Mouse (Mus musculus): Measurements from ENCODE around the gene Ddx20. TPM values are rescaled to one million over a fixed set of nuclear protein-coding genes. Genes with fewer than 3 reads are reported as not detected.

Gene Ddx20
- polyA plus RNA-seq, 1 experiment from 2014 or later, result 37.0 TPM

DNA sequence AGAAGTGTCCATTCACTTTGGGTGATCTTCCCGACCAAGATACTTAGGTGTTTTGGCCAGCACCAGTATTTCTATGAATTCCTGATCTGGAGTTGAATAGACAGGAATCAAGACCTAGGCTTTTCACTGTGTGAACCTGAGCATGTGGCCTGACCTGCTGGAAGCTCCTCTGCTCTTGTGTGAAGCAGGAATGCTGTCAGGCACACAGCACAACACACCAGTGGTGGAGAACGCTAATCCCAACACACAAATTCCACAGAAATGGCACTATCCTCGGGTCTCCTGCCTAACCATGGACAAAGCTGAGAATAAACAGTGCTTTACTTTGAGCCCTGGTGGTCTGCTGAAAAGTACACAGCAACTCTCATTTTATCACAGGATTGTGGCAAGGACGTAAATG is 33.1 kb upstream of the Ddx20 start:
- Histone ChIP-seq H3K36me3 (ENCODE audit: control insufficient read depth, insufficient read depth, low read length) (no peaks in the 10 kb centered on the region), H3K4me3 (ENCODE audit: low read length) (no peak overlapping the region), H3K4me1 (replicated peaks; ENCODE audit: control insufficient read depth, insufficient read depth, low read length) (no peaks in the 10 kb centered on the region), H3K9ac (ENCODE audit: low read length) (no peak overlapping the region), H3K27ac (ENCODE audit: low read length) (no peak overlapping the region), H3K4me2 (ENCODE audit: low read depth, low read length) (no peak overlapping the region), H3K27me3 (ENCODE audit: control insufficient read depth, insufficient read depth, low read depth, low read length) (no peaks in the 10 kb centered on the region), H3K9me3 (ENCODE audit: control insufficient read depth, low read length) (no peaks in the 10 kb centered on the region)
- no peak for ATAC-seq (ENCODE audit: low read depth)
- WGBS, result 58% methylated on average over 4 of the region's 4 CpGs

DNA sequence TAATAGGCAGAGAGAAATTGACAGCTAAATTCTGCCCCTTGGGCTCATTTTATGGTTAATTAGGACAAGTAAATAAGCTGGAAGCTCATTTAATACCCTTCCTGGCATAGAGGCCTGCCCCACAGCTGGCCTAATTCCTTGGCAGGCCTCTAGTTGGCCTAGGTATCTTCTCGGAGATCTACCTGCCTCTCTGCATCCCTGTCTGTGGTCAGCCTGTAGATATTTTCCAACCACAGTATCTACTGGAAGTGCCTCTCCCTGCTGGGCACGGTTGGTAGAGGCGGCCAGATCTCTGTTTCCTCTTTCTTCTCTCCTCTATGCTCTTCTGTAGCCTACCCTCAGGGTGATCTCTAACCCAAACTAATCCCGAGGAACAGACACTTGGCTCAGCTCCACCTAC is 32.6 kb upstream of the Ddx20 start:
- no peak overlapping the region for H3K4me2 ChIP-seq (ENCODE audit: low read depth, low read length)
- H3K9me3 ChIP-seq (ENCODE audit: control insufficient read depth, low read length), result no peaks in the 10 kb centered on the region
- ATAC-seq (ENCODE audit: low read depth), result no peak
- no peak overlapping the region for H3K4me3 ChIP-seq (ENCODE audit: low read length)
- H3K36me3 ChIP-seq (ENCODE audit: control insufficient read depth, insufficient read depth, low read length), result no peaks in the 10 kb centered on the region
- no peaks in the 10 kb centered on the region for H3K4me1 ChIP-seq (replicated peaks; ENCODE audit: control insufficient read depth, insufficient read depth, low read length)
- H3K27me3 ChIP-seq (ENCODE audit: control insufficient read depth, insufficient read depth, low read depth, low read length), result no peaks in the 10 kb centered on the region
- 64% methylated on average over 4 of the region's 4 CpGs for WGBS
- no peak overlapping the region for H3K9ac ChIP-seq (ENCODE audit: low read length)
- H3K27ac ChIP-seq (ENCODE audit: low read length), result no peak overlapping the region

DNA sequence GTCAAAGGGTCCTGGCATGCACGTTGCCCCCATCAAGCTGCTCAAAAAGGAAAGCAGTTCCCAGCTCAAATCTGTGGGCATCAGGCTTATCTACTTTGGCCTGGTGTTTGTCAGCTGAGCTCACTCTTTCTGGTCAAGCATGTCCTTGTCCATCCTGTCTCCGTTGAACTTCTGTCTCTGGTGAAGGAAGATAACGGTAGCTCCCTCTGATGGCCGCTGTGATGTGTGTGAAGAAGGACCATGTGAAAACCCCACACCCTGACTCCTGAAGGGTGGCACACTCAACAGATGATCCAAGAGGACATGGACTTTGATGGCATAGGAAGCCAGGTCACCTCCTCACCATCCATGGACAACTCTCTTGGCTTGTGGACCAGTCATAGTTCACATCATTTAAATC is 31.4 kb upstream of the Ddx20 start:
- ATAC-seq (ENCODE audit: low read depth), result no peak
- H3K4me1 ChIP-seq (replicated peaks; ENCODE audit: control insufficient read depth, insufficient read depth, low read length), result peaks cover 7% of the 10 kb centered on the region; the same call in 1 of the 2 replicates
- WGBS, result 32% methylated on average over 4 of the region's 4 CpGs
- no peaks in the 10 kb centered on the region for H3K36me3 ChIP-seq (ENCODE audit: control insufficient read depth, insufficient read depth, low read length)
- no peak overlapping the region for H3K4me3 ChIP-seq (ENCODE audit: low read length)
- H3K9ac ChIP-seq (ENCODE audit: low read length), result no peak overlapping the region
- no peaks in the 10 kb centered on the region for H3K9me3 ChIP-seq (ENCODE audit: control insufficient read depth, low read length)
- no peak overlapping the region for H3K4me2 ChIP-seq (ENCODE audit: low read depth, low read length)
- H3K27me3 ChIP-seq (ENCODE audit: control insufficient read depth, insufficient read depth, low read depth, low read length), result no peaks in the 10 kb centered on the region
- no peak overlapping the region for H3K27ac ChIP-seq (ENCODE audit: low read length)

DNA sequence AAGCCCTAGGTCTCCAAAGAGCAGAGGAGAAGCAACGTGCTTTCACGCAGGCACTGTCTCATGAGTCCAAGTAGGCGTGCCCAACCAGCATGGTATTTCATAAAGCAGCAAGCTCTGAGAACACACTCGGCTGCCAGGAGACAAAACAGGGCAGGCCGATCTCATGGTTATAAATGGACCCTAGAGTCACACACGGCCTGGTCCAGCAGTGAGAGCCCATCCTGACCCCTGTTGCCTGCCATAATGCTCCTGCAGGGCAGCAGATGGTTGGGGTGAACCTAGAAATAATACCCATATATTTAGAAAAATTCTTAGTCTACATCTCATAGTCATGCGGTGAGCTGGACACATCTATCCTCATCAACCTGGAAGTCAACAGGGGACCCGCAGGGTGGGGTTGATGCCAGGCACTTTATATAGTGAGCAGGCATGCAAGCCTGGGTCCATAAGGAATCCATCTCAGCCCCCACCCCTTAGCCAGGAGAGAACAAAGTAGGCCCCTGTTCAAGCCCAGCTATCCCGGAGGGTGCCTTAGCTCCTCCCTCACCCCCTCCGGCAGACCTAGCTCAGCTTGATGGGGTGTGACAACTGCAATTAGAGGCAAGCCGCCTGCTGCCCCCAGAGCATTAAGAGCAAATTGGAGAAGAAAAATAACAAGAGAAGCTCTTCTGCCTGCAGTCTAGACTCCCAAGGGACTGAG is 30.6 kb upstream of the Ddx20 start:
- 66% methylated on average over 11 of the region's 11 CpGs for WGBS

DNA sequence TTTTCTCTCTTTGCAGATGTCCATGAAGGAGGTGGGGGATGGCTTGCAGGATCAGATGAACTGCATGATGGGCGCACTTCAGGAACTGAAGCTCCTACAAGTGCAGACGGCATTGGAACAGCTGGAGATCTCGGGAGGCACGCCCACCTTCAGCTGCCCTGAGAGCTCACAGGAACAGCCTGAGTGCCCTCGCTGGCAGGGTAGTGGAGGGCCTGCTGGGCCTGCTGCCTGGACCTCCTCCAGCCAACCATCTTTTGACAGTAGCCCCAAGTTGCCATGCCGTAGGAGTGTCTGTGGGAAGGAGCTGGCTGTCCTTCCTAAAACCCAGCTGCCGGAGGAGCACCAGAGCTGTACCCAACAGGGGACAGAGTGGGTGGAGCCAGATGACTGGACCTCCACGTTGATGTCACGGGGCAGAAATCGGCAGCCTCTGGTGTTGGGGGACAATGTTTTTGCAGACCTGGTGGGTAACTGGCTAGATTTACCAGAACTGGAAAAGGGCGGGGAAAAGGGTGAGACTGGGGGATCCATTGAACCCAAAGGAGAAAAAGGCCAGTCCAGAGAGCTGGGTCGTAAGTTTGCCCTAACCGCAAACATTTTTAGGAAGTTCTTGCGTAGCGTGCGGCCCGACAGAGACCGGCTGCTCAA is 29.1 kb upstream of the Ddx20 start:
- H3K9ac ChIP-seq (ENCODE audit: low read length), result no peak overlapping the region
- peaks cover 7% of the 10 kb centered on the region; the same call in 1 of the 2 replicates for H3K4me1 ChIP-seq (replicated peaks; ENCODE audit: control insufficient read depth, insufficient read depth, low read length)
- no peak overlapping the region for H3K27ac ChIP-seq (ENCODE audit: low read length)
- WGBS, result 64% methylated on average over 18 of the region's 18 CpGs
- H3K4me3 ChIP-seq (ENCODE audit: low read length), result no peak overlapping the region
- H3K9me3 ChIP-seq (ENCODE audit: control insufficient read depth, low read length), result no peaks in the 10 kb centered on the region
- no peak overlapping the region for H3K4me2 ChIP-seq (ENCODE audit: low read depth, low read length)
- ATAC-seq (ENCODE audit: low read depth), result no peak
- no peaks in the 10 kb centered on the region for H3K27me3 ChIP-seq (ENCODE audit: control insufficient read depth, insufficient read depth, low read depth, low read length)
- no peaks in the 10 kb centered on the region for H3K36me3 ChIP-seq (ENCODE audit: control insufficient read depth, insufficient read depth, low read length)

More for the DNA sequence above, 30.6 kb upstream of the Ddx20 start:
- H3K36me3 ChIP-seq (ENCODE audit: control insufficient read depth, insufficient read depth, low read length), result no peaks in the 10 kb centered on the region
- H3K4me2 ChIP-seq (ENCODE audit: low read depth, low read length), result no peak overlapping the region
- peaks cover 7% of the 10 kb centered on the region; the same call in 1 of the 2 replicates for H3K4me1 ChIP-seq (replicated peaks; ENCODE audit: control insufficient read depth, insufficient read depth, low read length)
- ATAC-seq (ENCODE audit: low read depth), result no peak
- H3K27ac ChIP-seq (ENCODE audit: low read length), result no peak overlapping the region
- H3K9me3 ChIP-seq (ENCODE audit: control insufficient read depth, low read length), result no peaks in the 10 kb centered on the region
- H3K9ac ChIP-seq (ENCODE audit: low read length), result no peak overlapping the region
- no peak overlapping the region for H3K4me3 ChIP-seq (ENCODE audit: low read length)
- H3K27me3 ChIP-seq (ENCODE audit: control insufficient read depth, insufficient read depth, low read depth, low read length), result no peaks in the 10 kb centered on the region

DNA sequence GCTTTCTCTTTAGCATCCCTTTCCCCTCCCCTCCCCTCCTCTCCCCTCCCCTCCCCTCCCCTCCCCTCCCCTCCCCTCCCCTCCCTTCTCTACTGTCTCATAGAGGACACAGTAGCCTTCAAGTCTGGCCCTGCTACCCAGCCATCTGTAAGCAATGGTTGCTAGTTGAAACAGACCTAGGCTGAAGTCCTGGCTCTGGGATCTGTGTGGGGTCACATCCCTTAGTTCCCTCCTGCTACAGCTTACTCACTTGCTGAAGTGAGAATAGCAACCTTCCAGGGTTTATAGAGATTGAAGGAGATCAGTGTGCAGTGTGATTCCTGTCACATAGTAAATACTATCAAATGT is 27.4 kb upstream of the Ddx20 start:
- Histone ChIP-seq H3K27ac (ENCODE audit: low read length) (no peak overlapping the region), H3K9me3 (ENCODE audit: control insufficient read depth, low read length) (no peaks in the 10 kb centered on the region), H3K4me1 (replicated peaks; ENCODE audit: control insufficient read depth, insufficient read depth, low read length) (peaks cover 13% of the 10 kb centered on the region), H3K4me3 (ENCODE audit: low read length) (no peak overlapping the region), H3K36me3 (ENCODE audit: control insufficient read depth, insufficient read depth, low read length) (no peaks in the 10 kb centered on the region), H3K27me3 (ENCODE audit: control insufficient read depth, insufficient read depth, low read depth, low read length) (no peaks in the 10 kb centered on the region), H3K9ac (ENCODE audit: low read length) (no peak overlapping the region), H3K4me2 (ENCODE audit: low read depth, low read length) (no peak overlapping the region)
- ATAC-seq (ENCODE audit: low read depth), result no peak

DNA sequence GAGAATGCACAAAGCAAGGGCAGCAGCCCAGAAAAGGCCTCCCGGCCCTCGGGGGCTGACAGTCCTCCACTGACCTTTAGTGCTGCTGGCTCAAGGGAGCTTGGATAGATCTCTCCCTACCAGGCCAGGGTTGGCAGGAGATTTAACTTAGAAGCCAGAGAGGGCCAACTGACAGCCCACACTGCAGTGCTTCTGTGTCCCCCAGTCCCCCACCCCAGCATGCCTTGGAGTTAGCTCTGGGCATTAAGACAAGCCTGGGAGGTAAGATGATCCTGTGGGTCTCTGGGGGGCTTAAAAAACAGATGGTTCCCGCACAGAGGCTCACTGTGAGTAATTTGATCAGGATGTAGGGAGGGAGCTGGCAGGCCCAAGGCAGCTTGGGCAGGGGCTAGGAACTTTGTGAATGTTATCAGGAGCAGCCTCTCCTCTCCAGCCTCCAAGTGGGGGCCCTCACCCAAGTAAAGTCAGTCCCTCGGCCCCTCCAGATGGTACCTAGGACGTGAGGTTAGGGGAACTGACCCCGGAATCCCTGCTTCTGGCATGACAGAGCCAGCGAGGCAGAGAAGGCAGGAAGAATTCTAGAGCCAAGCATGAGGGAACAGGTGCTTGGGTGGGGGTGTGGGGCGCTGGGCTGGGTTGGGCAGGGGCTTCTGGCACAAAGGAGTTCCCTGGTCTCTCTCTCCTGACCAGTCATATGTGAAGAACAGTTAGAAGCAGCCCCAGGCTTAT is 26.9 kb upstream of the Ddx20 start:
- H3K4me3 ChIP-seq (ENCODE audit: low read length), result no peak overlapping the region
- no peak overlapping the region for H3K9ac ChIP-seq (ENCODE audit: low read length)
- no peaks in the 10 kb centered on the region for H3K27me3 ChIP-seq (ENCODE audit: control insufficient read depth, insufficient read depth, low read depth, low read length)
- H3K4me2 ChIP-seq (ENCODE audit: low read depth, low read length), result no peak overlapping the region
- no peak for ATAC-seq (ENCODE audit: low read depth)
- H3K9me3 ChIP-seq (ENCODE audit: control insufficient read depth, low read length), result no peaks in the 10 kb centered on the region
- H3K27ac ChIP-seq (ENCODE audit: low read length), result no peak overlapping the region
- H3K4me1 ChIP-seq (replicated peaks; ENCODE audit: control insufficient read depth, insufficient read depth, low read length), result peaks cover 13% of the 10 kb centered on the region
- no peaks in the 10 kb centered on the region for H3K36me3 ChIP-seq (ENCODE audit: control insufficient read depth, insufficient read depth, low read length)
- 29% methylated on average over 8 of the region's 8 CpGs for WGBS

DNA sequence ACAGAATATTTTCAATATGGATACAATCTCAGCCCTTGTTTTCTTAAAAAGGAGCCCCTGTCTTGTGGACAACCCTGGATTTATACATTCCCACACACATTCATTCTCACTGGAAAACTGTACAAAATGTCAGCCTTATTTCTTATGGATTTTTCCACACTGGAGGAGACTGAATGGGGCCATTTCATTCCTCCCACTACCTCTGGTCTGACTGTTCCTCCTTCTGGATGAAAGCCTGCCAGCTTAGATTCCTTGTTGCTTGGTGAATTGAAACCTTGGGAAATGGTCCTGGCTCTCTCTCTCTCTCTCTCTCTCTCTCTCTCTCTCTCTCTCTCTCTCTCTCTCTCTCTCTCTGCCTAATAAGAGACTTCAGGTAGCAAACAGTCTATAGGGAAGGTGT is 25.5 kb upstream of the Ddx20 start:
- Histone ChIP-seq H3K4me3 (ENCODE audit: low read length) (no peak overlapping the region), H3K27me3 (ENCODE audit: control insufficient read depth, insufficient read depth, low read depth, low read length) (no peaks in the 10 kb centered on the region), H3K9ac (ENCODE audit: low read length) (no peak overlapping the region), H3K4me1 (replicated peaks; ENCODE audit: control insufficient read depth, insufficient read depth, low read length) (peaks cover 15% of the 10 kb centered on the region), H3K4me2 (ENCODE audit: low read depth, low read length) (no peak overlapping the region), H3K36me3 (ENCODE audit: control insufficient read depth, insufficient read depth, low read length) (no peaks in the 10 kb centered on the region), H3K9me3 (ENCODE audit: control insufficient read depth, low read length) (no peaks in the 10 kb centered on the region), H3K27ac (ENCODE audit: low read length) (no peak overlapping the region)
- ATAC-seq (ENCODE audit: low read depth), result no peak

DNA sequence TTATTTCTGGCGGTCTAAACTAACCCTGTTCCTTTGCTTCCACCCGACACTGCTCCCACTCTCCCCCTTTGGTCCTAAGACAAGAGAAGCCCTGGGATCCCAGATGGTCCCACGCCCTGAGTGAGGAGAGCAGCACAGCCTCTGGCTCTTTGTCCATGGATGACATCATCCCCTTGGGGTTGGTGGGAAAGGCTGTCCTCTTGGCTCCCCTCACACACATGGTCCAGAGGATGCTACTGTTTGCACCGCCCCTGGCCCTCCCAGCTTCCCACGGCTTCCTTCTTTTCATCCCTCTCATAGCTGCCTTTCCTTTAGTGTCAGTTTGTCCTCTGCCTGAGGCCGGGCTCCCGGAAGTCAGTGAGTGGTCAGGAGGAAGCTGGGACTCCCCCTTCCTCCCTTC is 24.4 kb upstream of the Ddx20 start:
- peak; percentile 54; the same call in 1 of the 2 replicates for ATAC-seq (ENCODE audit: low read depth)

More for the DNA sequence above, 24.4 kb upstream of the Ddx20 start:
- WGBS, result 63% methylated on average over 7 of the region's 7 CpGs
- H3K4me1 ChIP-seq (replicated peaks; ENCODE audit: control insufficient read depth, insufficient read depth, low read length), result peaks cover 20% of the 10 kb centered on the region
- no peak overlapping the region for H3K4me2 ChIP-seq (ENCODE audit: low read depth, low read length)
- H3K27me3 ChIP-seq (ENCODE audit: control insufficient read depth, insufficient read depth, low read depth, low read length), result no peaks in the 10 kb centered on the region
- H3K4me3 ChIP-seq (ENCODE audit: low read length), result no peak overlapping the region
- H3K9ac ChIP-seq (ENCODE audit: low read length), result no peak overlapping the region
- no peaks in the 10 kb centered on the region for H3K9me3 ChIP-seq (ENCODE audit: control insufficient read depth, low read length)
- H3K36me3 ChIP-seq (ENCODE audit: control insufficient read depth, insufficient read depth, low read length), result no peaks in the 10 kb centered on the region
- H3K27ac ChIP-seq (ENCODE audit: low read length), result no peak overlapping the region

Measured in lung, embryonic 16.5 days (tissue).